Mouse (Mus musculus) C2C12 (cell line): ENCODE data around the gene Hadh.

ENCODE experiments used
- CEBPB ChIP-seq: IDR thresholded peaks from one replicate; pipeline ENCODE4 v1.6.1; 2011; ENCODE audit warnings: low read depth, mild to moderate bottlenecking, control low read depth, moderate library complexity
- CTCF ChIP-seq: IDR thresholded peaks from one replicate; pipeline ENCODE4 v1.5.1; 2011; ENCODE audit not compliant: control insufficient read depth, insufficient read depth, insufficient read length
- FOSL1 ChIP-seq: IDR thresholded peaks from one replicate; pipeline ENCODE4 v1.8.0; 2011; ENCODE audit warnings: mild to moderate bottlenecking, low read length; ENCODE audit not compliant: poor library complexity, insufficient read depth, severe bottlenecking
- MAX ChIP-seq: IDR thresholded peaks from one replicate; pipeline ENCODE4 v1.6.1; 2011; ENCODE audit warnings: mild to moderate bottlenecking, control low read depth
- MYOG ChIP-seq: IDR thresholded peaks from one replicate; pipeline ENCODE4 v1.6.1; 2011; ENCODE audit not compliant: control insufficient read depth, insufficient read length; ENCODE audit errors: extremely low read depth
- USF1 ChIP-seq: IDR thresholded peaks from one replicate; pipeline ENCODE4 v1.6.1; 2011; ENCODE audit warnings: low read depth, mild to moderate bottlenecking, control low read depth, moderate library complexity

DNA sequence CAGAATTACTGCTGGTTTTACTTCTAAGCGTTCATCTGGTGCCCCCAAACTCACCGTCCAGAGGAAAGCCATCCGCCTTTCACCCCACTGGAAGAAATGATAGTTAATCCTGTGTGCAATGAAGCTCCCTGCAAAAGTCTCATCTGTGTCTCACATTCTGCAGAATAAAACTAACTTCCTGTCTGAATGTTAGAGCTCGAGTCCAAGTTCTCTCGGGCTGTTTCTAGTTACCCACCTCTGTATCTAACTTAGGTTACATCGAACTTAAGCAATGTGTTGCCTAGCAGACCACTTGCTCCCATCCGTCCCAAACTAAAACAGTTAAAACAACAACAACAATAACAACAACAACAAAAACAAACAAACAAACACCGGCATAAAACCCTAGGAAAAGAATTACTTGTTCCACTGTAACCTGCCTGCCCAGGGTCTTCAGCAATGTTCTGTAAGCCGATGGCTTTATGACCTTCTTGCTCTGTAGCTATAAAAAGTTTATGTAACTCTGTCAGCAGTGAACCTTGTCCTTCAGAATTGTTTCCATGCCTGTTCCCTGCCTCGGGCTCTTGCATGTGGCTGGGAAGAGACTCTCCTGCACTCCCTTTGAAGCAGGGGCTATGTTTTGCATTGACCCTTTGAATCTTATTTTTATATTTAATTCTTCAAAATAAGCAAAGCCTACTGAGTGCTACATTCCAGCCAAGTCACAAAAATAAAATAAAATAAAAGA, 636 bp upstream of the Hadh start:
- TF ChIP-seq CTCF, result no peak
- TF ChIP-seq USF1, result no peak
- TF ChIP-seq CEBPB, result no peak
- TF ChIP-seq FOSL1, result no peak
- TF ChIP-seq MYOG, result no peak
- TF ChIP-seq MAX, result no peak
